Mouse (Mus musculus) CH12.LX (cell line): ENCODE results near the gene Mgrn1. TPM values are rescaled to one million over a fixed set of nuclear protein-coding genes. Genes with fewer than 3 reads are reported as not detected.
A peak's percentile ranks its signal among the peaks of the same experiment; 100 is the strongest.

ENCODE experiments used
- DNase-seq: peaks from one replicate; pipeline ENCODE4 v3.0.0-alpha.2; 2013; ENCODE audit errors: extremely low read depth
- H3K27ac ChIP-seq: 2 replicates; pipeline ENCODE4 v1.5.1; 2012; ENCODE audit warnings: low read depth, mild to moderate bottlenecking, control low read depth, moderate library complexity; ENCODE audit not compliant: insufficient read depth
- H3K27me3 ChIP-seq: replicated peaks from 2 replicates; pipeline ENCODE3; 2012; ENCODE audit warnings: inconsistent platforms
- H3K36me3 ChIP-seq, 2 experiments: replicated peaks in 1 of 2; 2 replicates each; pipeline versions ENCODE3 to v1.6.1; 2012; ENCODE audit warnings: inconsistent platforms in 1 of 2, low read length in 1 of 2, mild to moderate bottlenecking in 1 of 2, mixed read lengths in 1 of 2, moderate library complexity in 1 of 2; ENCODE audit not compliant: control insufficient read depth in 1 of 2, insufficient read depth in 1 of 2
- H3K4me1 ChIP-seq, 2 experiments: 2 replicates each; pipeline ENCODE4 v1.6.1; 2012; ENCODE audit warnings: inconsistent platforms in 1 of 2, moderate library complexity in 1 of 2; ENCODE audit not compliant: insufficient read depth in 2 of 2, control insufficient read depth in 1 of 2
- H3K4me2 ChIP-seq: 2 replicates; pipeline ENCODE4 v1.6.1; 2012; ENCODE audit warnings: low read depth, mild to moderate bottlenecking, control low read depth; ENCODE audit not compliant: poor library complexity, insufficient read depth, severe bottlenecking
- H3K4me3 ChIP-seq, 3 experiments: fragments of 150-350 bp in 1 of 3; sonication (generic) in 1 of 3; replicated peaks in 1 of 3; 2 replicates each; pipeline versions ENCODE3 to v1.5.1; 2011 to 2012; ENCODE audit warnings: low read depth in 2 of 3, low read length in 2 of 3, mild to moderate bottlenecking in 2 of 3, moderate library complexity in 2 of 3, control low read depth in 1 of 3, improper control_type of control experiment in 1 of 3, inconsistent platforms in 1 of 3, mixed read lengths in 1 of 3; ENCODE audit not compliant: poor library complexity in 1 of 3
- H3K79me2 ChIP-seq: replicated peaks from 2 replicates; pipeline ENCODE4 v1.6.1; 2012; ENCODE audit warnings: mild to moderate bottlenecking, moderate library complexity; ENCODE audit not compliant: control insufficient read depth, poor library complexity, insufficient read depth, severe bottlenecking; ENCODE audit errors: extremely low read depth
- H3K9ac ChIP-seq: 2 replicates; pipeline ENCODE4 v1.6.1; 2012; ENCODE audit warnings: low read depth, mild to moderate bottlenecking, control low read depth, moderate library complexity; ENCODE audit not compliant: insufficient read depth
- H3K9me3 ChIP-seq: replicated peaks from 2 replicates; pipeline ENCODE3; 2012; ENCODE audit warnings: low read length, inconsistent platforms, mixed read lengths
- BHLHE40 ChIP-seq: IDR thresholded peaks from 2 replicates; pipeline ENCODE4 v1.6.1; 2011; ENCODE audit warnings: mild to moderate bottlenecking, low read depth, low read length, improper control_type of control experiment
- CHD1 ChIP-seq: IDR thresholded peaks from 2 replicates; pipeline ENCODE4 v1.6.1; 2012; ENCODE audit warnings: low read depth, low read length, improper control_type of control experiment, inconsistent platforms
- E2F4 ChIP-seq: IDR thresholded peaks from 2 replicates; pipeline ENCODE4 v1.6.1; 2011; ENCODE audit warnings: low read depth, low read length, improper control_type of control experiment; ENCODE audit not compliant: insufficient replicate concordance
- ELF1 ChIP-seq: IDR thresholded peaks from 2 replicates; pipeline ENCODE4 v1.6.1; 2014; ENCODE audit warnings: low read depth, mild to moderate bottlenecking, inconsistent platforms, low read length, improper control_type of control experiment
- ETS1 ChIP-seq: conservative IDR thresholded peaks from 2 replicates; pipeline ENCODE4 v1.6.1; 2012; ENCODE audit warnings: low read depth, mild to moderate bottlenecking, inconsistent platforms, low read length, improper control_type of control experiment, moderate library complexity
- GABPA ChIP-seq: IDR thresholded peaks from 2 replicates; pipeline ENCODE4 v1.6.1; 2012; ENCODE audit warnings: low read depth, low read length, improper control_type of control experiment, inconsistent platforms; ENCODE audit not compliant: insufficient replicate concordance
- HCFC1 ChIP-seq: IDR thresholded peaks from 2 replicates; pipeline ENCODE4 v1.6.1; 2012; ENCODE audit warnings: low read depth, mild to moderate bottlenecking, inconsistent platforms, low read length, improper control_type of control experiment
- IRF4 ChIP-seq: IDR thresholded peaks from 2 replicates; pipeline ENCODE4 v1.6.1; 2014; ENCODE audit warnings: low read depth, mild to moderate bottlenecking, inconsistent platforms, low read length, improper control_type of control experiment
- JUND ChIP-seq: conservative IDR thresholded peaks from 2 replicates; pipeline ENCODE4 v1.6.1; 2011; ENCODE audit warnings: low read depth, low read length, improper control_type of control experiment
- KAT2A ChIP-seq: IDR thresholded peaks from 2 replicates; pipeline ENCODE4 v1.6.1; 2012; ENCODE audit warnings: low read length, improper control_type of control experiment, inconsistent platforms; ENCODE audit not compliant: insufficient replicate concordance
- MAX ChIP-seq: IDR thresholded peaks from 2 replicates; pipeline ENCODE4 v1.6.1; 2011; ENCODE audit warnings: low read length, improper control_type of control experiment
- MAZ ChIP-seq: IDR thresholded peaks from 2 replicates; pipeline ENCODE4 v1.6.1; 2012; ENCODE audit warnings: low read depth, mild to moderate bottlenecking, inconsistent platforms, low read length, improper control_type of control experiment, moderate library complexity
- MEF2A ChIP-seq: IDR thresholded peaks from 2 replicates; pipeline ENCODE4 v1.6.1; 2014; ENCODE audit warnings: low read depth, mild to moderate bottlenecking, inconsistent platforms, low read length, improper control_type of control experiment, borderline replicate concordance
- MXI1 ChIP-seq: IDR thresholded peaks from 2 replicates; pipeline ENCODE4 v1.6.1; 2011; ENCODE audit warnings: mild to moderate bottlenecking, low read depth, low read length, improper control_type of control experiment
- MYC ChIP-seq: IDR thresholded peaks from 2 replicates; pipeline ENCODE4 v1.6.1; 2011; ENCODE audit warnings: low read depth, mild to moderate bottlenecking, improper control_type of control experiment, low read length
- NRF1 ChIP-seq: IDR thresholded peaks from 2 replicates; pipeline ENCODE4 v1.6.1; 2014; ENCODE audit warnings: low read depth, mild to moderate bottlenecking, inconsistent platforms, low read length, improper control_type of control experiment, moderate library complexity
- PAX5 ChIP-seq: IDR thresholded peaks from 2 replicates; pipeline ENCODE4 v1.6.1; 2012; ENCODE audit warnings: low read length, inconsistent platforms, mixed read lengths
- POLR2A ChIP-seq: IDR thresholded peaks from 2 replicates; pipeline ENCODE4 v1.6.1; 2011; ENCODE audit warnings: low read depth, mild to moderate bottlenecking, improper control_type of control experiment, low read length
- POLR2AphosphoS2 ChIP-seq: IDR thresholded peaks from 2 replicates; pipeline ENCODE4 v1.6.1; 2011; ENCODE audit warnings: low read depth, low read length, improper control_type of control experiment
- RAD21 ChIP-seq: IDR thresholded peaks from 2 replicates; pipeline ENCODE4 v1.6.1; 2011; ENCODE audit warnings: low read depth, mild to moderate bottlenecking, low read length, improper control_type of control experiment, moderate library complexity
- RCOR1 ChIP-seq: conservative IDR thresholded peaks from 2 replicates; pipeline ENCODE4 v1.6.1; 2012; ENCODE audit warnings: low read depth, mild to moderate bottlenecking, inconsistent platforms, low read length, improper control_type of control experiment
- SIN3A ChIP-seq: IDR thresholded peaks from 2 replicates; pipeline ENCODE4 v1.6.1; 2012; ENCODE audit warnings: low read length, improper control_type of control experiment, inconsistent platforms
- SMC3 ChIP-seq: IDR thresholded peaks from 2 replicates; pipeline ENCODE4 v1.6.1; 2011; ENCODE audit warnings: low read depth, low read length, improper control_type of control experiment
- TCF12 ChIP-seq: IDR thresholded peaks from 2 replicates; pipeline ENCODE4 v1.6.1; 2014; ENCODE audit warnings: low read depth, mild to moderate bottlenecking, inconsistent platforms, low read length, improper control_type of control experiment
- UBTF ChIP-seq: IDR thresholded peaks from 2 replicates; pipeline ENCODE4 v1.6.1; 2012; ENCODE audit warnings: low read depth, mild to moderate bottlenecking, inconsistent platforms, low read length, improper control_type of control experiment, moderate library complexity
- USF1 ChIP-seq: IDR thresholded peaks from 2 replicates; pipeline ENCODE4 v1.6.1; 2014; ENCODE audit warnings: low read depth, mild to moderate bottlenecking, inconsistent platforms, low read length, improper control_type of control experiment
- USF2 ChIP-seq: conservative IDR thresholded peaks from 2 replicates; pipeline ENCODE4 v1.6.1; 2011; ENCODE audit warnings: low read depth, low read length, improper control_type of control experiment
- ZC3H11A ChIP-seq: IDR thresholded peaks from 2 replicates; pipeline ENCODE4 v1.6.1; 2012; ENCODE audit warnings: low read depth, mild to moderate bottlenecking, inconsistent platforms, low read length, improper control_type of control experiment
- ZMIZ1 ChIP-seq: IDR thresholded peaks from 2 replicates; pipeline ENCODE4 v1.6.1; 2012; ENCODE audit warnings: low read depth, mild to moderate bottlenecking, inconsistent platforms, low read length, improper control_type of control experiment
- ZNF384 ChIP-seq: IDR thresholded peaks from 2 replicates; pipeline ENCODE4 v1.6.1; 2012; ENCODE audit warnings: low read depth, low read length, improper control_type of control experiment, inconsistent platforms
- dilution Hi-C: fragments of 300-500 bp; cut with MboI; formaldehyde crosslinking; loops from 2 replicates; pipeline ENCODE4 v1.14.3; 2020; ENCODE audit warnings: low sequenced_read_pairs; ENCODE audit not compliant: extremely low pct_unique_long_range_greater_than_20kb, extremely low pct_ligation_motif_present
- in situ Hi-C: fragments of 300-500 bp; cut with MboI; formaldehyde crosslinking; loops from 3 replicates; pipeline ENCODE4 v1.14.3; 2019; ENCODE audit warnings: low sequenced_read_pairs, low pct_ligation_motif_present, low pct_unique_long_range_greater_than_20kb, mixed read lengths
- polyA plus RNA-seq: library from polyadenylated mRNA; unstranded; fragments of >175 nt; gene quantifications from 2 replicates; pipeline ENCODE4 v1.2.1, GENCODE M21; 2012; ENCODE audit warnings: low read depth; ENCODE audit not compliant: insufficient read length
- total RNA-seq, 2 experiments: library from RNA; depleted of rRNA; stranded (reverse); fragments of 300-350 nt in 1 of 2; fragments of >200 nt in 1 of 2; gene quantifications; 2 replicates each; pipeline ENCODE4 v1.2.3; 2012 to 2014

Gene Mgrn1
- total and polyA plus RNA-seq, 3 experiments = 11.7 to 16.9 (median 12.9) TPM

GRCm38 (mm10) chr16:4907386-4907785, 21.3 kb downstream of the Mgrn1 start:
- Histone ChIP-seq H3K4me1 (peaks cover 30 to 52% of the 10 kb centered on the region in 2 experiments), H3K9ac (peak overlapping the region; percentile 54; the same call in 1 of the 2 replicates), H3K4me2 (peak overlapping the region; percentile 62)
- TF ChIP-seq MAZ = no peak
- no peak for TF ChIP-seq MAX
- TF ChIP-seq E2F4 = no peak
- no peak for TF ChIP-seq RCOR1
- TF ChIP-seq MYC = no peak
- no peak for TF ChIP-seq SIN3A
- TF ChIP-seq ZMIZ1 = no peak
- TF ChIP-seq MXI1 = no peak
- no peak for TF ChIP-seq CHD1
- no peak for TF ChIP-seq IRF4
- TF ChIP-seq, all 38 proteins: peak for 0
- no peak for DNase-seq
- 0 out of 2 replicates have a peak overlapping the region, but pooled peaks have one; percentile 10 for H3K27ac ChIP-seq
- in situ Hi-C loops (no loop called here), dilution Hi-C loops (no loop called here)
- H3K36me3 ChIP-seq = peaks cover 5 to 7% of the 10 kb centered on the region in 2 experiments
- H3K9me3 ChIP-seq = no peaks in the 10 kb centered on the region
- H3K27me3 ChIP-seq = no peaks in the 10 kb centered on the region
- peak overlapping the region; percentile 17 to 30 (median 20) for H3K4me3 ChIP-seq
- no peaks in the 10 kb centered on the region for H3K79me2 ChIP-seq

- H3K27ac ChIP-seq = peak overlapping the region; percentile 68; the same call in 1 of the 2 replicates
- H3K36me3 ChIP-seq = peaks cover 5 to 7% of the 10 kb centered on the region in 2 experiments
- H3K79me2 ChIP-seq = no peaks in the 10 kb centered on the region
- H3K4me3 ChIP-seq = peak overlapping the region in 2 of 3 experiments; percentile 17 to 30
- peak; percentile 95 for DNase-seq
- H3K27me3 ChIP-seq = no peaks in the 10 kb centered on the region
- H3K9ac ChIP-seq = peak overlapping the region; percentile 54; the same call in 1 of the 2 replicates
- peak overlapping the region; percentile 62 for H3K4me2 ChIP-seq
- peaks cover 33 to 58% of the 10 kb centered on the region in 2 experiments for H3K4me1 ChIP-seq
- dilution Hi-C loops = no loop called here
- in situ Hi-C loops = no loop called here
- H3K9me3 ChIP-seq = no peaks in the 10 kb centered on the region
- TF ChIP-seq NRF1 (peak; percentile 38), USF2 (no peak), E2F4 (no peak), BHLHE40 (peak; percentile 64), TCF12 (peak; percentile 86), RAD21 (no peak), MXI1 (peak; percentile 53; the same call in 1 of the 2 replicates), MAZ (peak; percentile 100), POLR2A (peak; percentile 94), KAT2A (no peak), JUND (peak; percentile 55), GABPA (no peak), SMC3 (no peak), ZC3H11A (no peak), HCFC1 (peak; percentile 67), POLR2AphosphoS2 (peak; percentile 85; the same call in 1 of the 2 replicates), IRF4 (peak; percentile 98), ELF1 (peak; percentile 82), ZMIZ1 (peak; percentile 46; the same call in 1 of the 2 replicates), SIN3A (peak; percentile 90), MAX (no peak; the same call in none of the 2 replicates), ETS1 (peak; percentile 53; the same call in 1 of the 2 replicates), USF1 (no peak), PAX5 (no peak), ZNF384 (peak; percentile 14; the same call in 1 of the 2 replicates), RCOR1 (peak; percentile 71; the same call in 1 of the 2 replicates), UBTF (no peak), MEF2A (peak; percentile 74; the same call in 1 of the 2 replicates), CHD1 (no peak)
Observed at GRCm38 (mm10) chr16:4907972-4908371, 21.9 kb downstream of the Mgrn1 start.
